Mouse (Mus musculus) heart, postnatal 0 days (tissue): Measurements from ENCODE around the gene Adcy3. TPM values are rescaled to one million over a fixed set of nuclear protein-coding genes. Genes with fewer than 3 reads are reported as not detected.

ENCODE experiments used
- ATAC-seq: fragments of 200-750 bp; cut with Nextera tagmentation; 2 replicates; pipeline ENCODE4 v1.8.0; 2017; ENCODE audit warnings: low read depth, moderate number of reproducible peaks, moderate library complexity; ENCODE audit not compliant: insufficient read depth
- DNase-seq: peaks from one replicate; pipeline ENCODE4 v3.0.0-alpha.2; 2016; ENCODE audit warnings: low spot score
- H3K27ac ChIP-seq: fragments of 300-500 bp; sonication (generic); 2 replicates; pipeline ENCODE4 v1.5.1; 2014; ENCODE audit warnings: low read depth, mild to moderate bottlenecking
- H3K27me3 ChIP-seq: fragments of 300-500 bp; sonication (generic); 2 replicates; pipeline ENCODE4 v1.6.1; 2014; ENCODE audit warnings: low read length, mixed read lengths; ENCODE audit not compliant: control insufficient read depth, insufficient read depth
- H3K36me3 ChIP-seq: fragments of 300-500 bp; sonication (generic); replicated peaks from 2 replicates; pipeline ENCODE4 v1.6.1; 2014; ENCODE audit warnings: low read length, mixed read lengths; ENCODE audit not compliant: control insufficient read depth, insufficient read depth
- H3K4me1 ChIP-seq: fragments of 300-500 bp; sonication (generic); 2 replicates; pipeline ENCODE4 v1.6.1; 2014; ENCODE audit warnings: antibody characterized with exemption; ENCODE audit not compliant: control insufficient read depth, insufficient read depth
- H3K4me2 ChIP-seq: fragments of 300-500 bp; sonication (generic); 2 replicates; pipeline ENCODE4 v1.6.1; 2014; ENCODE audit warnings: low read depth, mild to moderate bottlenecking, low read length, moderate library complexity
- H3K4me3 ChIP-seq: fragments of 300-500 bp; sonication (generic); 2 replicates; pipeline ENCODE4 v1.5.1; 2014; ENCODE audit warnings: low read depth, low read length
- H3K9ac ChIP-seq: fragments of 300-500 bp; sonication (generic); replicated peaks from 2 replicates; pipeline ENCODE4 v1.6.1; 2014; ENCODE audit warnings: low read depth, low read length, mixed read lengths
- H3K9me3 ChIP-seq: fragments of 300-500 bp; sonication (generic); replicated peaks from 2 replicates; pipeline ENCODE4 v1.6.1; 2016; ENCODE audit warnings: low read length; ENCODE audit not compliant: control insufficient read depth
- CTCF ChIP-seq: IDR thresholded peaks from 2 replicates; pipeline ENCODE4 v1.5.1; 2016; ENCODE audit warnings: antibody characterized with exemption, control low read depth, low read depth
- EP300 ChIP-seq: IDR thresholded peaks from 2 replicates; pipeline ENCODE4 v1.6.1; 2016; ENCODE audit warnings: antibody characterized with exemption, low read depth
- WGBS: fragments of 180-500 bp; shearing (Covaris S2); extraction: QIAGEN DNeasy Blood & Tissue Kit; methylation state at CpG from one replicate; pipeline ENCODE4 v1.1.7; 2014; 5-methylcytosine and 5-hydroxymethylcytosine counted together
- polyA plus RNA-seq: library from polyadenylated mRNA; unstranded; fragments of >200 nt; fragmentation: Nextera tagmentation; extraction: Ambion mirVana; gene quantifications from 2 replicates; pipeline ENCODE4 v1.2.1, GENCODE M21; 2015
- total RNA-seq: library from RNA; depleted of rRNA; stranded (reverse); fragments of >200 nt; gene quantifications from 2 replicates; pipeline ENCODE4 v1.2.3, GENCODE M21; 2014; ENCODE audit warnings: low replicate concordance; rRNA removed

The Adcy3 gene
- total RNA-seq (5.6 and 7.5 TPM in 2 replicates), polyA plus RNA-seq (1.2 and 1.5 TPM in 2 replicates)

DNA sequence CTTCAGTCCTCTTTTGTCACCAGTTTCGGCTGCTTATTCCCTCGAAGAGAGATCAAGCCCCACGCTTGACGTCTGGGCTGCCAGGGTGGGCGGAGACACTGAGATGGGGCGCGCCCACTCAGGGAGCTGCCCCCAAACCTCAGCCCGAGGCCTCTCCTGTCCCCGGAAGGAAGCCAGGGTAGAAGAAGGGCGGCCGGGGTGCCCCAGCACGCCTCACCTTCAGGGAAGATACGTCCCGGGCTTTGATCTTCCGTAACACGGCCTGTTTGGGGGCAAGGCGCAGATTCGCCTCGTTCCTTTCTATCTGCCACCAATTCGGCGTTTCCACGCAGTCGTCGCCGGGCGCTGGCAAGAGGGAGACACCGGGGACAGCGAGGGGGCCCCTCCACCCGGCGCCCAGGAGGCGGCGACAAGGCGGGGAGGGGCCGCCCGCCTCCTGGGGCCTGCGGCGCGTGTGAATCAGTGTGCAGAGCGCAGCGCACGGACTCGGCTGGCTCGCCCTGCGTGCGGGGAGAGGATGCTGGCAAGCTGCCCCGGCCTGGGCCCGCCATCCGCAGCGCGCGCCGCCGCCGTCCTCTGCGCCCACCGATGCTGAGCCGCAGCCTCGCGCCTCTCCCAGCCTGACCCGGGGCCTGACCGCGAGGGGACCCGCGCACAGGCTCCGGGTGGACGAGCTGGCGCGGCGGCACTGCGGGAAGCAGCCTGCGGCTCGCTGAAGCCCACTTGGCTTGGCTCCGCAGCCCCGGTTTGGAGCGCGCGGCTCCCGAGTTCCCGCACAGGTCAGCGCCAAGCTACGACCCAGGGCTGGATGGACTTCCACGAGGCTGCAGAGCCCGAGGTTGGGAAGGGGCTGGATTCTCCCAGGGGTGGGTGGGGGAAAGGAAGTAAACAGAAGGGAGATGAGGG, at the start of gene Adcy3:
TSS of gene Adcy3 (plus strand) at position 163 of the 906 bp plus-strand sequence.
- no peaks in the 10 kb centered on the region for H3K27me3 ChIP-seq
- no peaks in the 10 kb centered on the region for H3K36me3 ChIP-seq
- DNase-seq: peak; percentile 17
- H3K9me3 ChIP-seq: no peaks in the 10 kb centered on the region
- H3K9ac ChIP-seq: peak within 1 kb of the TSS; percentile 41
- WGBS: under 1% methylated on average over 80 of the region's 83 CpGs
- H3K4me3 ChIP-seq: peak within 1 kb of the TSS; percentile 54
- H3K4me2 ChIP-seq: peak within 1 kb of the TSS; percentile 90
- H3K27ac ChIP-seq: no peak within 1 kb of the TSS
- no peaks in the 10 kb centered on the region for H3K4me1 ChIP-seq
- ATAC-seq: peak; percentile 73
- TF ChIP-seq EP300: no peak
- TF ChIP-seq CTCF: no peak

DNA sequence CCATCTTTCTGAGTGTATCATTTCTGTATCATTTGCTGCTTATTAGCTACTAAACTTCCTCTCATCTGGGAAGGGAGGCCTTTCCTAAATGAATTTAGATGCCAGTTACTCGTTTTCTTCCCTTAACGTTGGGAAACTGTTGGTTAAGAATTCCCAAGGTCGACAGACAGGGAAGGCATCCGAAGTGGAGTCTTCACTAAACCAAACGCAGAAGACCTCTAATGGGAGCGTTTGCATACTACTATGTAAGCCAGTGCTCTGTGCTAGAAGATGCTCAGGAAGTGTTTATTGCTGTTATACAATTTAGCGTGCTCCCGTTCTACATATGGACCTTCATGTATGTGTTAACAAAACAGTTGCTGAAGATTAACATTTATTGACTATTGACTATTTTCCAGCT, 49.5 kb upstream of the Adcy3 start:
- Histone ChIP-seq H3K4me2 (peak overlapping the region; percentile 67), H3K4me1 (no peaks in the 10 kb centered on the region), H3K9me3 (no peaks in the 10 kb centered on the region), H3K9ac (no peak overlapping the region), H3K4me3 (no peak overlapping the region), H3K27ac (peak overlapping the region; percentile 90), H3K36me3 (peaks cover 25% of the 10 kb centered on the region), H3K27me3 (no peaks in the 10 kb centered on the region)
- DNase-seq (no peak), ATAC-seq (no peak)
- 51% methylated on average over 8 of the region's 8 CpGs for WGBS
- TF ChIP-seq EP300: no peak
- TF ChIP-seq CTCF: no peak

DNA sequence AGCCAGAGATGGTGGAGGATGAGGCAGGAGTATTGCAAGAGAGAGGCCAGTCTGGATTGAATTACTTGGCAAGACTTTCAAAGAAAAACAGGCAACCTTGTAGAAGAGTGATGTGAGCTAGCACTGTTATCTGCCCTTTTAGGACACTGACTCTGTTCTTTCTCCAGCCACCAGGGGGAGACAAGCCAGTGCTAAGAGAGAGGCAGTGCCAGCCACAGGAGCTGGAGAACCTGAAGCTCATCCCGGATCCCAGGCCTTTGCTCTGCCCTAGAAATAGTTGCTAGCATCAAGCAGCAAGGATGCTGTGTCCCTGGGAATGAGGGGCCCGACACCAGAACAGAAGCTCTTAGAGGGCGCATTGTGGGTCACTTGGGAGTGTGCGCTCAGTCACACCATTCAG, 25.5 kb upstream of the Adcy3 start:
- peaks cover 46% of the 10 kb centered on the region for H3K36me3 ChIP-seq
- H3K27me3 ChIP-seq: no peaks in the 10 kb centered on the region
- no peak overlapping the region for H3K9ac ChIP-seq
- H3K9me3 ChIP-seq: no peaks in the 10 kb centered on the region
- ATAC-seq (peak; percentile 75), DNase-seq (peak; percentile 59)
- no peak overlapping the region for H3K27ac ChIP-seq
- peak; percentile 89 for TF ChIP-seq CTCF
- TF ChIP-seq EP300: no peak
- no peak overlapping the region for H3K4me2 ChIP-seq
- WGBS: 75% methylated on average over 4 of the region's 4 CpGs
- H3K4me3 ChIP-seq: no peak overlapping the region
- no peaks in the 10 kb centered on the region for H3K4me1 ChIP-seq

DNA sequence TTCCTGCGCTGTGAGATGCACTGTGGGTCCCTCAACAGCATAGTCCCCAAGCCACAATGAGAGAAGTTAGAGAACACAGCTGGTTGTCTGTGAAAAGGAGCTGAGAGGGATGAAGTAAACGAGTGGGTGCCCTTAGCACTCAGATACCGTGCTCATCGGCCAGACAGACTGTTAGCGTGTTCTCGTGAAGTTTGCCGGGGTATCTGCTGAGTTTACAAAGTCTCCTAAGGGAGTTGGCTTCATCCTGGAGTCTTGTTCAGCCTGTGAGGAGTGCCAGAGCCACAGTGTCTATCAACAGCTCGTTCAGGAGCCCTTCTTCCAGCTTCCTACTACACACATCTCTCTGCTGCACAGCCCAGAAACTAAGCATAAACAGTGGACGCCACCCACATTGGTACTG, 16.8 kb upstream of the Adcy3 start:
- no peaks in the 10 kb centered on the region; the same call in 1 of the 2 replicates for H3K4me1 ChIP-seq
- H3K36me3 ChIP-seq: 0 out of 2 replicates have a peak, but pooled peaks cover 6% of the 10 kb centered on the region
- H3K27me3 ChIP-seq: no peaks in the 10 kb centered on the region
- no peak overlapping the region for H3K4me3 ChIP-seq
- ATAC-seq: no peak
- WGBS: 31% methylated on average over 9 of the region's 9 CpGs
- no peak overlapping the region for H3K27ac ChIP-seq
- no peaks in the 10 kb centered on the region for H3K9me3 ChIP-seq
- H3K9ac ChIP-seq: no peak overlapping the region
- no peak for DNase-seq
- TF ChIP-seq EP300: no peak
- TF ChIP-seq CTCF: no peak
- H3K4me2 ChIP-seq: no peak overlapping the region

DNA sequence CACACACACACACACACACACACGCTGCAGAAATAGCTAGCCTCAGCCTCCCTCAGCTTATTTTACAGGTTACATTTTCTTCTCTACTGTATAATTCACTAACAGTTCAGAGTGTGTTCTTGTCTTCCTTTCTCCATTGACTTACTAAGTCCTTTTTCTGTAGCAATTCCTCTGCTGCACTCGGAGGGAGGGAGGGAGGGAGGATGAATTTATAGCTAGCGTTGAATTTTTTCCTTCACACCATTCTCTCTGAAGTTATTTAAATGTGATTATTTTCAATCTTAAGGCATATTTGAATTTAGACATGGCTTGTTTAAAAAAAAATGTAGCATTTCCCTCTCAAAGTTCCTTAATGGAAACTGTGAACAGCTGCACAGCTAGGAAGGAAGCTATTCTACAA, 15.8 kb upstream of the Adcy3 start:
- no peaks in the 10 kb centered on the region for H3K9me3 ChIP-seq
- no peak overlapping the region for H3K4me2 ChIP-seq
- H3K9ac ChIP-seq: no peak overlapping the region
- ATAC-seq (no peak), DNase-seq (no peak)
- H3K27ac ChIP-seq: no peak overlapping the region
- TF ChIP-seq CTCF: no peak
- TF ChIP-seq EP300: no peak
- no peaks in the 10 kb centered on the region for H3K27me3 ChIP-seq
- WGBS: 78% methylated on average over 3 of the region's 3 CpGs
- H3K36me3 ChIP-seq: 0 out of 2 replicates have a peak, but pooled peaks cover 6% of the 10 kb centered on the region
- H3K4me1 ChIP-seq: no peaks in the 10 kb centered on the region; the same call in 1 of the 2 replicates
- no peak overlapping the region for H3K4me3 ChIP-seq
